Mouse (Mus musculus) left cerebral cortex, postnatal 14 days (tissue): ENCODE measurements around the gene Tacc3. TPM values are rescaled to one million over a fixed set of nuclear protein-coding genes. Genes with fewer than 3 reads are reported as not detected.

Experiments
- DNase-seq, 2 experiments: peaks; one replicate each; pipeline ENCODE4 v3.0.0; 2021 to 2022; ENCODE audit warnings: low spot score in 2 of 2, mixed read lengths in 1 of 2
- intact Hi-C: fragments of 180-260 bp; cut with DNase I; formaldehyde crosslinking; loops from one replicate; pipeline ENCODE4 v1.15.1; 2025
- total RNA-seq, 2 experiments: library from RNA; stranded (reverse); gene quantifications; 2 replicates each; pipeline ENCODE4 v1.2.3; 2021

Tacc3 gene
- total RNA-seq, 2 experiments from 2014 or later, result 9.1 to 11.2 TPM

DNA sequence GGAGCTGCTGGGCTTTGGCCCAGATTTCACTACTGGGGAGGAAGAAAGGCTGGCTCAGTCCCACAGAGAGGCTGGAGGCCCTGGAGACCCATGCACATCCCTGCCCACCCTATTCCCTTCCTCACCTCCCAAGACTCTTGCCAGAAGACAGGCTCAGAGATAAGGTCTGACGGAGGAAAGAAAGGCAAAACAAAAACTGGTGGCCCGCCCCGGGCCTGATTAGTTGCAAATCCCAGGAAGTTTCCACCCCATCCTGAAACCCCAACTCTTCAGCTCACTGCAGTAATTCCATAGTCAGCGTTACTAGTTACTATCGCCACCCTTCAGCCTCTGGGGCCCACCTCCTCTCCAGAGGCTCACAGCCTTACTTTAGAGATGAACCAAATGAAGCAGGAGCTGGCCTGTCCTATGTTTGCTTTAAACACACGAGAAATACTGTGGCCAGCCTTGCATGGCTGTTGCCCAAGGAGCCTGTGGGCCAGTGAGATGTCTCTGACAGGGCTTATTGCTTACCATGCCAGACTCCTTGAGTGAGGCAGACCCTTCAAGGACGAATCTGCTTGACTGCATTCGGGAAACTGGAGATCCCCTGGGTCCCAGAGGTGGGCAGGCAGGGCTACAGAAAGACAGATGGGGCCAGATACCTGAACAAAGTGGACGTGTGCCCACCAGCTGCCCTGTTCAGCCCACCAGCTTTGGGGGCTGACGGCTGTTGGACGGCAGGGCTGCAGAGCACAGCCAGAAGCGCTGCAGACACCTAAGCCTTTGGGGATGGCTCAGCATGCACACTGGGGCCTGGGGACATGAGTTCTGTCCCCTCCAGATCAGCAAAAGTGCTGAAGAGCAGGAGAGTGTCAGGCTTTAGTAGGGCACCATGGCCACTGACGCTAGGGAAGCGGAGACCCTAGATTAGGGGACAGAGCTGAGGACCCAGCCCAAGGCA lies 30.6 kb downstream of the Tacc3 start:
- intact Hi-C loops, result loop anchor here (10.0 kb wide), 1 partner anchor 266 kb away; no protein-coding TSS in a partner anchor
- no peak for DNase-seq

DNA sequence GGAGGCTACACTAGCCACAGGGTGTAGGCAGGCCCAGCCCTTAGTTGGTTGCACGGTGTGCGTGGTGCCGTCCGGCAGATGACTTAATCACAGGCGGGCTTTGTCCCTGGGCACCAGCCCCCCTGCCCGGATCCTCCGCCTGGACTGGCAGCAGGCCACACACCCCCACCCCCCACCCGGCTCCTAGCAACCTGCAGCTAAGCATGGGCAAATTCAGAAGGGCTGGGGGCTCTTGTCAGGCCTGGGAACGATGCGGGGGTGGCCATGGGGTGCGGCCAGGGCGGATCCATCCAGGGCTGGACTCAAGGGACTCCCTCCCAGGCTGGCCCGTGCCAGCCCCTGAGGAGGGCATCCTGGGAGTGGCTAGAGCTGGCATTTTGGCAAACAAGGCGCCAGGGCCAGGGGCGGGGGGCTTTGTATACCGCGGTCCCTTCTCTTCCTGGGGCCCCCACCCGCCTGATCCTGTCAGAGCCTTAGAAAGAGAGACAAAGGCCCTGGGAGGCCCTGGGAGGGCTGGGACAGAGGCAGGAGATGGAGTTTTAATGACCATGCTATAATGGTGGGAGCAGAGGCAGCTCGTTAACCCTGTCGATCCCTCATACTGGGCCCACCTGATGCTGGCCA lies 31.4 kb downstream of the Tacc3 start:
- intact Hi-C loops, result loop anchor here (10.0 kb wide), 1 partner anchor 265 kb away; no protein-coding TSS in a partner anchor
- DNase-seq, result no peak

DNA sequence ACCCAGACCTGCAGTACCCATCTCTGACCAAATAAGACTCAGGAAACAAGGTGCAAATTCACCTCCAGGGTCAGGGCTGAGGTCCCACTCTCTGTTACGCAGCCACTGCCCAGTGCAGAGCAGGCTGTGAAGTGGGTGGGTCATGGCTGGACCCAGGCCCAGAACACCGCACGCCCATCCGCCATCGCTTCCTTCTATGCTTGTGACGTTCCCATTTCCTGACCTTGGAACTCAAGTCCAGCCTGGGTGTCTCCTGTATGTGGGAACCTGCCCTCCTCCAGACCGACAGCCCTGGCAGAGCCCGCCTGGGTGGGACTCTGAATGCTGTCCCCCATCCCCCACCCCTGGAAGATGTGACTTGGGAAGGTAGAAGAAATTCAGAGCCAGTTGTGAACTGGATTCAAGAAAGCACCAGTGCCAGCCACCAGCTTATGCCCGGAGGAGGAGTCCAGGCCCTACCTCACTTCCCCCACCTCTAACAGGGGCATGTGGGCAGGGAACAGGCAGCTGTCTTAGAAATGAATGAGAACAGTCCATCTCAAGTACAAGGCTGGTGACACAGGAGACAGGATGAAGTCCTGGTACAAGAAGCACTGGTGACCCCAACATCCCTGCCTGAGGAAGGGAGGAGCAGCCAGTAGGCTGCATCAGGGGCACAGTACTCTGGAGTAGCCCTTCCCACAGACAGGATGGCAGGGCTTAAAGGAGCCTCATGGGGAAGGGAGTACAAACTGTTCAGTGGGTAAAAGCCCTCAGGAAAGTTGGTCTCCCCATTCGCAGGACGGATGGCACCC lies 32.1 kb downstream of the Tacc3 start:
- DNase-seq, result no peak
- intact Hi-C loops, result loop anchor here (10.0 kb wide), 1 partner anchor 265 kb away; no protein-coding TSS in a partner anchor

DNA sequence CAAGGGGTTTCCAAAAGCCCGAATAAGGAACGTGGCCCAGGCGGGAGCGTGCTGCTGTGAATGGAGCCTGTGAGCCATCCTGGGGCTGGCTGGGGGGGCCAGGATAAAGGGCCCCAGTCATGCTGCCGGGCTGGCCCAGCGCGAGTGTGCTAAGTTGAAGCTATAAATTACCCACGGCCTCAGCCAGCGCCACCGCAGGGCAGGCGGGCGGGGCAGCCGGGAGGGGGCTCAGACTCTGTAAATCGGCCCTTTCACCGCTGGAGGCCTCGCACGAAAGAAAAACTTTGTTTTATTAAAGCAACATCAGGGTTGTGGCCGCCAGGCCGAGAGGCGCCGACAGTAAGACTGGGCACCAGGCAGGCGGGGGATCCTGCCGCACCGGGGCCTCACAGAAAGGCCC lies 34.5 kb downstream of the Tacc3 start:
- intact Hi-C loops, result no loop called here
- DNase-seq, result no peak

DNA sequence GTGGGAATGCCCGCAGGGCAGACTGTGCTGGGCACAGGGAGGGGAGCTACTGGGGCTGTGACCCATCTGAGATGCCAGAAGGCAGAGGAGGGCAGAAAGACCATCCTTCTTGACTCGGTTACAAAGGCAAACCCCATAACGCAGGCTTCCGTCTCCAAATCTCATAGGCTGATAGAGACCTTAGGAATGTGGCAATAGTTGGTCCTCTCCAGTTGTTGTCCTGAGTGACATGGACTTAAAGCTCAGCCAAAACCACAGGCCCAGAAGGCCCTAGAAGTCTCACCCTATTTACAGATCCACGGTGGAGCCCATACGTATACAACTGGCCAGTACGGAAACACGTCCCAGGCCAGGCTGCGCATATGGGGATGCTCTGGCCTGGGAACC lies 36.5 kb downstream of the Tacc3 start:
- no peak for DNase-seq
- intact Hi-C loops, result no loop called here

DNA sequence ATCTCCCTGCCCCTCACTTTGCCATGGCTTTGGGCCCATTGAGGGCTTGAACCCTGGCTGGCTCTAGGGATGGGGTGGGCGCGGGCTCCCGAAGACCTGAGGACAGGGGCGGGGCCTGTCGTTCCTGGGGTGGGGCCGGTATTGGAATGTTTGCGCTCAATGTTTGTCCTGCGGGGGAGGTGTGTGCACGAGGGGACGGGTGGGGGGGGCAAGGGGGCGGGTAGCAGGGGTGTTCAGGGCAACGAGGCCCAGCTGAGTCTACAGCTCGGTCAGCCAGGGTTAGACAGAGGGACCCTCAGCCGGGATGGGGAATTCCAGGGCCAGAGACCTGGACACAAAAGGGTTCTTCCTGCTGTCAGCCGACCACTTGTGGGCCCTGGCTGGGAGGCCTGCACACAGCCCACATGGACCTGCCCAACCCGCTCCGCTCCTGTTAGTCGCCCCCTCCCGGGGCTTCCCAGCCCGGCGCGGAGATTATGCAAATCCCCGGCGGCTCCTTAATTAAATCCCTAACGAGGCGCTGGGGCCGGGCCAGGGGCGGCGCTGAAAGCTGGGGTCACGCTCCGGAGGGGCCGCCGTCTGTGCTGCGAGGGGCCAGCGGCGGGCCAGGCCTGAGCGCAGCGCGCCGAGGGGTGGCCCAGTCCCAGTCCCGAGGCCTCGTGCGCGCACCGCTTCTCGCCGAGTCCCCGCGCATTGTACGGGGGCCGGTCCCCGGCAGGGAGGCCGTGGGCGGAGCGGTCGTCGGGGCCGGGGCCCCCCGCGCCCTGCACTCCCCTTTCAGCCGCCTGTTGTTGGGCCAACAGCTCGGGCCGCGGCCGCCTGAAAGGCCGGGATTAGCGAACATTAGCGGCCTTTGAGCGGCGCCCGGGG lies 37.2 kb downstream of the Tacc3 start:
- peak in 1 of 2 experiments; percentile 43 for DNase-seq
- intact Hi-C loops, result no loop called here

DNA sequence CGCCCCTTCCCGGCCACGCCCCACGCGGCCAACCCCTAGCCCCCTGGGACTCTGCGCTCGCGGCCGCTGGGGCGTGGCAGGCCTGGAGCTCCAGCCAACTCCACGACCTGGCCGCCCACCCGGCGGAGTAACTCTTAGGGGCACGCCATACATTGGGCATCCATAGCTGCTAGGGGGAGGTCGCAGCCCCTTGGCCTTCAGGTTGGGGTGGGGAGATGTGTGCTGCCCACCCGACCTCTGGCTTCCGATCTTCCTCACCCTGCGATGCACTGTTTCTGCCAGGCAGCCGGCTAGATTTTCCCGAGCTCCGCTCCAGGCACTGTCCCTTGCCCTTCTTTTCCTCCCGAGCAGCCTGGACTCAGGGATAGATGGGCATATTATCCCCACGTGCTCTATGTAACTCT lies 37.8 kb downstream of the Tacc3 start:
- intact Hi-C loops, result no loop called here
- DNase-seq, result no peak

DNA sequence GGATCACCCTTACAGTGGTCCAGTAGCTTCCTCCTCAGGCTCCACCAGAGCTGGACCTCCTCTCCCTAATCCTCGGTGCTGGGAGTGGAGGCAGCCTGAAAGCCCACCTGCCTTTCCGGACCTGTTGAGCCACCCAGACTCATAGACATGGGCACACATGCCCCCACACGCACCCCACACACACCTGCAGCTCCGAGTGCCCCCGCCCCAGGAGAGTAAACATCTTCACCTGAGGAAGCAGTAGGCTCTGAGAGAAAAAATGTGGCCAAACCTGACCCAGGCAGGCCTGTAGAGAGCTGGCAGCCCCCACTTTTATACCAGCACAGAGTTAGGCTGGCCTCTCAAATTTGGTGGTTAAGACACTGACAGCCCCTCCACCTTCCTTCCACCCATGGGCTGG lies 38.5 kb downstream of the Tacc3 start:
- no peak for DNase-seq
- intact Hi-C loops, result no loop called here

DNA sequence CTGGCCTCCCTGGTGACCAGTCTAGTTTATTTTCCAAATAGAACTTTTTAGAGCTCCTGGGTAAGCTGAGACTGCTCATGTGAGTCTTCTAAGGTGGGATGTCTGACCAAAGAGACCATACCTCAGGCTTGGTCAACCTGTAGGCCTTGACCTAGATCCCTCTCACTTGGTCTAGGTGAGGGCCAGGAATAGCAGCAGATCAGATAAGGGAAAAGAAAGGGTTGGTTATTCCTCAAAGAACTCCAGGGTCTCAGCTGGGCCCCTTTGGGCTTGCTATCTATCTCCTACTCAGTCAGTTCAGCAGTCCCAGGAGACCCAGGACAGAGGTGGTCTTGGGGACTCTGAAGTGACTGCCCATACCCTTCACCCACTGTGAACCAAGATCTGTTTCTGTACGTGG lies 39.6 kb downstream of the Tacc3 start:
- intact Hi-C loops, result no loop called here
- DNase-seq, result no peak

DNA sequence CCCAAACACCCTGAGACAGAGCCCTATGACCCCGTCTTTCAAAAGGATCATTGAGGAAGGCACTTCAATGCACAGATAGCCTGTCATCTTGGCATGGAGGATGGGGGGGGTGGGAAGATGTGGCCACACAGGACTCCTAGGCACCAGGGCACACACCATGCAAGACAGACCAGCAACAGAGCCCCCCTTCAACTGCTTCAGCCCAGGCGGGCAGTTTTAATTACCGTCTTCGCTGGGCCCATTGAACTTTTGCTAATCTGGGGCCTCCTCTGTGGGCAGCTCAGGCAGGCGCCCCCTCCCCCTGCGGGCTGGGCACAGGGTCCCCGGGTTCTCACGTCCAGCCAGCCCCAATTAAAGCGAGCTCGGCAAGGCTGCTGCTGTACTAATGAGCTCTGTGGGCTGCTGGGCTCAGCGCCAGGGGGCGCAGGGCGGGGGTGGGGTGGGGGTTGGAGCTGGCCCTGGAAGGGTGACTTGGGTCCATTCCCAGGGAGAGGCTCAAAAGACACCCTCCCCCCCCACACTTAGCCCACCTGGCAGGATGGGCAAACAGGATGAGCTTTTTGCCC lies 40.1 kb downstream of the Tacc3 start:
- DNase-seq, result peak; percentile 52 to 62
- intact Hi-C loops, result no loop called here

DNA sequence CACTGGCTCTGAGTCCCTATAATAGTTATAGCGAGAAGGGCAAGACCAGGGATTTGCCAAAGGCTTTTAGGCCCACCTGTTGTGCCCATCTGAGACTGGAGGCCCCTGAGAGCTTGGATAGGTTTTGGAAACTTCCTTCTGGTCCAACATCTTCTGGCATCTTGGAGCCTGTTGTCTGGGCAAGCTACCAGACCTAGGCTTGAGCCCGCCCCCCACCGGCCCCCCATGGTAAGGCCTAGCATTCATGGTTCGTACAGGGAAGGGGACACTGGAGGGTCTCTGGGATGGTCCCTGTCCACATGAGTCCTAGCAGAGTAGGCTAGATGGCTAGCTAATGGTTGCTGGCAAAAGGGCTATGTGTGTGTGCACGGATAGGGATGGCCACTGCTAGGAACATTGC lies 40.7 kb downstream of the Tacc3 start:
- intact Hi-C loops, result no loop called here
- DNase-seq, result no peak

DNA sequence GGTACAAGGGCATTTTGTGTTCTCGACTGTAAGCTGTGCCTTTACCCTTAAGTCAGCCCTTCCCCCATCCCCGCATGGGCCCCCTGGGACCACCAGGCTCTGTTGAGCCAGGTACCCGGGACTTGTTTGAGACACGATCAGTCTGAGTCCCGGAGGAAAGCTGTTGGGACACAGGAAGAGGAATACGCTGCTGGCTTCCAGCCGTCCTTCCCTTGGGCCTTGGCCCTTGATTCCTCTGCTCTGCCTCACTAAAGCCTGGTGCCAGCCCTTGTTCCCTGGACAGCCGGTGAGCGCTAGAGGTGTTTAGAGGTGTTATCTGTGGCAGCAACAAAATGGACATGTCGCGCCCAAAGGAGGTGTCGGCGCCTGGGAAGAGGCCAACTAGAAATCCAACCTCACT lies 42.1 kb downstream of the Tacc3 start:
- no peak for DNase-seq

DNA sequence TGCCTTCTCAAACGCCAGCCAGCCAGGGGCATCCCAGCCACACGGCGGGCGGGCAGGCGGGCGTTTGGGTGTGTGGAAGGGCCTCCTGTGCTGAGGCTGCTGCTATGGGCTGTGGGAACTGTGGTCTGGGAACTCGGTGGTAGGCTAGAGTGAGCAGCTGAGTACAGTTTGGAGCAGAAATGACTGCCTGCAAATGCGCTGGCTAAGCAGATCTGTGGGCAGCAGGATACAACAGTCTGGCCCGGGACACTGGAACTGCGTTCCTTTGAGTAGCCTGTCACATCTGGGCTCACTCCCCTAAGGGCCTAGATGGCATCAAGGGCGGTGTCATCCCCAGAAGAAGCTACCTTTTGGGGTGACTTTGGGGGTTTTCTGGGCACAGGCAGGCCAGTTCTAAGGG lies 43.9 kb downstream of the Tacc3 start:
- intact Hi-C loops, result no loop called here
- DNase-seq, result no peak

More for the DNA sequence above, 42.1 kb downstream of the Tacc3 start:
- intact Hi-C loops, result no loop called here

DNA sequence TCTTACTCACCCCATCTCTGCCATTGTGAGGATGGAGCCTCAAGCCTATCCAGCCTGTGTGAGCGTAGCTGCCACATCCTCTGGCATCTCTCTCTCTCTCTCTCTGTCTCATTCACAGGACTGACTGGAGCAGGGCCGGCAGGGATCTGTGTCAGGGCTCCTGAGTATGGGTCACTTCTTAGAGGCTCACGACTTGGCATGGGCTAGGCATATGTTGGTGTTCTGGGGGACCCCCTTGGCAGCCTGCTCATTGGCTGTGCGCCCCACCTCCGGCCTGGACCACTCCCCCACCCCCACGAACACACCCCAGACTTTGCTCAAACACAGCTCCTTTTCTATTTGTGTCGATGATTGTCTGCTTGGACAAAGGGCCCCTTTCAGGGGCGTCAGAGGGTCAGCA lies 46.1 kb downstream of the Tacc3 start:
- intact Hi-C loops, result no loop called here
- no peak for DNase-seq

DNA sequence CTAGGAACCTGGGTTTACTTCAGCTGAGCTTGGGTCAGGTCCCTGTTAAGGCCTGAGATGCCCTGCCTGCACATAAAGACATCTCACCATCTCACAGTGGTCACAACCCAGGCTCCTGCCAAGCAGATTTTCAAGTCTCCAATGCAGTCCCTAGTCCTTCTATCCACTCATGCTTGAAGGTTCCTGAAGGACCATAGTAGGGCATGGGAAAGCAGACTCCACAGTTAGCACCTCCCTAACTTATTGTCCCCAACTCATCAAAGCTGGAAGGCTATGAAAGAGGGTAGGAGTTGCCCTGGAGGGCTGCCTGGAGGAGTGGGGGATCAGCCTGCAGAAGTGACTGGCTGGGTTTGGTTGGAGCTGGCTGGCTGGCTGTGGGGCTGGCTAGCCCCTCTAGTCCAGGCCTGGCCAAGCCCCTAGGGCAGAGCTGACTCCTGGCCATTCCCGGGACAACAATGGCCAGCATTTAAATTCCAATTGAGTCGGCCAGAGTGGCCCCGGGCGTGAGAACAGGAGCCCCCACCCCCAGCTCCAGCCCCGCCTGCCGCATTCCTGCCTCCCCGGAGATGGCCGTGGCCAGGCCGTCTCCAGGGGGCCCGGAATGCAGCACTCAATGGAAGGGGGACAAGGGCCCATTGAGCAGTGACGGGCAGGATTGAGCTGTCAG lies 47.1 kb downstream of the Tacc3 start:
- DNase-seq, result peak; percentile 39 to 54
- intact Hi-C loops, result no loop called here

DNA sequence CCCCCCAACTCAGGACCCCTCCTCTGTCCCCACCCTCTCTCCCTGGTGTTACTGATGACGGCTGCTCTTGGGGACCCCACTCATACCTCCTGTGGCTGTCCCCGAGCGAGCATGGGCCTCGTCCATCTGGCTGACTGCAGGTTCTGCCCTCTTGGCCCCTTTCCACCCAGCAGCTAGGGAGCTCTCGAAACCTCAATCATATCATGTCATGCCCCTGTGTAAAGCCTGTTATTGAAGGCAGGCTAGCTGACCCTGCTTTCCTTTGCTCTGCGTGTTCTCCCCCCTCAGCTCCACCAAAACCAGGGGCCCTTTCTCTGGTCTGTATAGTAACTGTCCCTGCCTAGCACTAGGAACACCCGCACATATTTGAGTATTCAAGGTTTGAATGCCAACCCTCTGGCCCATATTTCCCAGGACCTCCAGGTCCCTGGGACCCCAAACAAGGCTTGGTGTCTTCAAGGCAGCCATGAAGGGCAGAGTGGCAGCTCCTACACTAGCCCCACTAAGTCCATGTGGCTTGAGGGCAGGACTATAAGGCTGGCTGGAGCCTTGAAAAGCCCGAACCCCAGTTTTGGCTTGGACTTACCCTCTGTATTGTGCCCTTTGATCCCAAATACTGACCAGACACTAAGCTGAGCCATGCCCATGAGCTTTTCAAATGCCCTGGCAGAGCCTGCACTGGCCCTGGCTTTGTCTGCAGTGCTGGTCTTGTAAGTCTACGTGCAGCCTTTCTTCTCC lies 47.9 kb downstream of the Tacc3 start:
- DNase-seq, result no peak
- intact Hi-C loops, result no loop called here

DNA sequence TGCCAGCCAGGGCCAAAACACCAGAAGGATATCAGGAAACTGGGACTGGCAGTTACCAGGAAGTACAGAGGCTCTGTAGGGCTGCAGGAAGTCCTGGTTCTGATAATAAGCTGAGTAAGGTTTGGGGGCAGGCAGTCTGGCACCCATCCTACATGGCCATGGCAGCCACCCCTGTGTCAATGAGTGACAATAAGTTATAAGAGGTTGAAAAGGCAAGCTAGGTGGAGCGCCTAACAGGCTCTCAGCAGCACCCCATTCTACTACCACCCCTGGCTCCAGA lies 48.4 kb downstream of the Tacc3 start:
- intact Hi-C loops, result no loop called here

DNA sequence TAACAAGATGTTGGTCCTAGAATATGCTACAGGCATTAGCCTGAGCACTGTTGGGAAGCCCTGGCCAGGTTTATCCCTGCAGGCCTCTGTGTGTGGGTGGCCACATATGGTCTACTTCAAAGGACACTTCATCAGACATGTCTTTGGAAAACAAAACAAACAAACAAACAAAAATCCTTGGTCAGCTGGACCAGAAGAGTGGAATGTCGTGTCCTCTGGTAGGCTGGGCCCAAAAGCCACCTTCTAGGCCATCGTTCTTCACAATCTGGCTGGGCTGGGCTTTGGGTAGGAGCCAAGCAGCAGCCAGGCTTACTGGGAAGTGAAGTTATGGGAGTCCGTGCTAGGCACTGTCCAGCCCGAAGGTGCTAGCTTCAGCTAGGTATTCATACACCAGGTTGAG lies 49.2 kb downstream of the Tacc3 start:
- intact Hi-C loops, result no loop called here
- DNase-seq, result no peak

More for the DNA sequence above, 48.4 kb downstream of the Tacc3 start:
- DNase-seq, result no peak
